15 mouse cellular contexts compared by ENCODE assay signal in the genomic region with DNA sequence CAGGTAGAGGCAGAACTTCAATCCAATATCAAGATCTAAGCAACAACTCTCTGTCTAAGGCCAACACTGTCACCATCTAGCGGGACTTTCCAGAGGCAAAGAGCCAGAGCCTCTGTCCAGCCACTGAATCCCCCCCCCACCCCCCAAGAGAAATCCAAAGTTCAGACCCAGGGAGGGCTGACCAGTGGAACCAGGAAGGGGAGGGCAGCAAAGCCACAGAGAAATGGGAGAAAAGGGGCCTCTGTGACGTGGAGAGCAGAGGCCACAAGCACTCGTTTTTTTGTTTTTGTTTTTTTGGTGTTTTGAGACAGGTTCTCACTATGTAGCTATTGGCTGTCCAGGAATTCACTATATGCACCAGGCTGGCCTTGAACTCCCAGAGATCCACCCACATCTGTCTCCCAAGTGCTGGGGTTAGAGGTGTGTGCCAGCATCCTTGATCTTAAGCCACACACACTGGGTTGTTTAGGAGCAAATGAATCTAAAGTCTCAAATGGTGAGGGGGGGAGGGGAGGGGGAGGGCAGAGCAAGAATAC. TPM values are rescaled to one million over a fixed set of nuclear protein-coding genes. Genes with fewer than 3 reads are reported as not detected.
DNase-seq lines count a peak whose midpoint lies in the region; ATAC-seq and TF ChIP-seq lines count a peak whose summit lies in the region.
"Had no signal": no experiment of that assay in that cellular context is flagged by ENCODE, and none has a peak within 500 bp of the region (broad histone marks: within the 10 kb centered on the region; RNA-seq: fewer than 3 reads in every experiment).

No protein-coding gene starts in this region.

- peak overlapping the region; percentile 99 for H3K27ac ChIP-seq in gastrocnemius, adult 2 months
- peak overlapping the region; percentile 91; the same call in 1 of the 2 replicates for H3K27ac ChIP-seq in kidney, embryonic 16.5 days (ENCODE audit: low read length)
- H3K27ac ChIP-seq in intestine, embryonic 16.5 days (ENCODE audit: low read length): peak overlapping the region; percentile 98
- peak overlapping the region; percentile 99 for H3K27ac ChIP-seq in liver, postnatal 0 days (ENCODE audit: low read depth)
- H3K27ac ChIP-seq: embryonic facial prominence, embryonic 12.5 days had no signal

- H3K36me3 ChIP-seq in kidney, embryonic 16.5 days (ENCODE audit: insufficient read depth, low read length): no peaks in the 10 kb centered on the region
- H3K36me3 ChIP-seq in intestine, embryonic 16.5 days (ENCODE audit: control insufficient read depth, insufficient read depth, low read length): peaks cover 2% of the 10 kb centered on the region; the same call in 1 of the 2 replicates
- peaks cover 6% of the 10 kb centered on the region; the same call in 1 of the 2 replicates for H3K36me3 ChIP-seq in liver, postnatal 0 days (replicated peaks; ENCODE audit: insufficient read depth, low read length)

- TF ChIP-seq CTCF in gastrocnemius, adult 2 months (IDR thresholded peaks at IDR 0.05): no peak
- TF ChIP-seq CTCF in liver, postnatal 0 days (IDR thresholded peaks at IDR 0.05; ENCODE audit: low read depth): no peak

- TF ChIP-seq EP300 in liver, postnatal 0 days (IDR thresholded peaks at IDR 0.05; ENCODE audit: low read depth): no peak

- WGBS in kidney, embryonic 16.5 days: 82% methylated on average over 3 of the region's 3 CpGs
- 72% methylated on average over 3 of the region's 3 CpGs for WGBS in intestine, embryonic 16.5 days
- 66% methylated on average over 3 of the region's 3 CpGs for WGBS in liver, postnatal 0 days (ENCODE audit: insufficient replicate concordance)

- H3K4me1 ChIP-seq in kidney, embryonic 16.5 days (ENCODE audit: insufficient read depth, low read length): peaks cover 26% of the 10 kb centered on the region
- peaks cover 27% of the 10 kb centered on the region for H3K4me1 ChIP-seq in intestine, embryonic 16.5 days (ENCODE audit: control insufficient read depth, insufficient read depth, low read length)
- peaks cover 31% of the 10 kb centered on the region for H3K4me1 ChIP-seq in liver, postnatal 0 days (ENCODE audit: insufficient read depth)

- no peaks in the 10 kb centered on the region for H3K9me3 ChIP-seq in kidney, embryonic 16.5 days (ENCODE audit: low read length)
- H3K9me3 ChIP-seq in intestine, embryonic 16.5 days (ENCODE audit: control insufficient read depth, low read length): no peaks in the 10 kb centered on the region
- no peaks in the 10 kb centered on the region for H3K9me3 ChIP-seq in liver, postnatal 0 days (ENCODE audit: low read length)
- H3K9me3 ChIP-seq: embryonic facial prominence, embryonic 12.5 days had no signal

- no peak overlapping the region for H3K4me3 ChIP-seq in gastrocnemius, adult 2 months
- no peak overlapping the region for H3K4me3 ChIP-seq in kidney, embryonic 16.5 days (ENCODE audit: low read length)
- H3K4me3 ChIP-seq in intestine, embryonic 16.5 days (ENCODE audit: low read length): no peak overlapping the region
- no peak overlapping the region for H3K4me3 ChIP-seq in liver, postnatal 0 days (ENCODE audit: low read depth, low read length)

- ATAC-seq in kidney, embryonic 16.5 days (ENCODE audit: low FRiP score, low TSS enrichment): no peak
- ATAC-seq in intestine, embryonic 16.5 days: no peak
- ATAC-seq in liver, postnatal 0 days: no peak
- ATAC-seq: forebrain, postnatal 0 days had no signal

- H3K27me3 ChIP-seq in kidney, embryonic 16.5 days (ENCODE audit: insufficient read depth, low read length): no peaks in the 10 kb centered on the region
- H3K27me3 ChIP-seq in intestine, embryonic 16.5 days (replicated peaks; ENCODE audit: control insufficient read depth, insufficient read depth, low read length): no peaks in the 10 kb centered on the region
- no peaks in the 10 kb centered on the region for H3K27me3 ChIP-seq in liver, postnatal 0 days (ENCODE audit: insufficient read depth, low read length)
- H3K27me3 ChIP-seq: embryonic facial prominence, embryonic 12.5 days had no signal

- no peak for DNase-seq in gastrocnemius, adult 2 months
- no peak for DNase-seq in gastrocnemius, postnatal 25 days
- no peak for DNase-seq in kidney, adult 11 months
- DNase-seq in liver, postnatal 0 days: peak; percentile 38
- DNase-seq in left cerebral cortex, adult 18-20 months (ENCODE audit: low spot score in 2 of 2): no peak
- no peak for DNase-seq in cerebellum, postnatal 25 days
- DNase-seq: adrenal gland, postnatal 36 days; forebrain, postnatal 0 days; lung, postnatal 10 days had no signal

- H3K4me2 ChIP-seq in kidney, embryonic 16.5 days (replicated peaks; ENCODE audit: low read depth, low read length): no peak overlapping the region
- 0 out of 2 replicates have a peak overlapping the region, but pooled peaks have one; percentile 50 for H3K4me2 ChIP-seq in intestine, embryonic 16.5 days (ENCODE audit: low read depth, low read length)
- H3K4me2 ChIP-seq in liver, postnatal 0 days (ENCODE audit: low read depth, low read length): peak overlapping the region; percentile 82

- intact Hi-C loops in gastrocnemius, adult 2 months (cut with DNase I): no loop called here

- peak overlapping the region; percentile 15; the same call in 1 of the 2 replicates for H3K9ac ChIP-seq in kidney, embryonic 16.5 days (replicated peaks; ENCODE audit: low read length)
- peak overlapping the region; percentile 60 for H3K9ac ChIP-seq in intestine, embryonic 16.5 days (ENCODE audit: low read depth, low read length)
- H3K9ac ChIP-seq in liver, postnatal 0 days (replicated peaks): 0 out of 2 replicates have a peak overlapping the region, but pooled peaks have one; percentile 3
- H3K9ac ChIP-seq: embryonic facial prominence, embryonic 12.5 days; forebrain, postnatal 0 days had no signal

RNA-seq across cellular contexts. Expression of gene Slc25a39, which starts 2.1 kb away (rescaled TPM):
- 10 to 100 TPM; 51.4 to 76.4 TPM for total RNA-seq in gastrocnemius, adult 2 months (2021)
- total RNA-seq in gastrocnemius, postnatal 25 days (2021): 10 to 100 TPM; 54.4 to 76.1 TPM
- 337 and 360 TPM in 2 replicates for polyA plus RNA-seq in kidney, embryonic 16.5 days (2015; fragmentation: Nextera tagmentation; extraction: Ambion mirVana)
- 366 and 376 TPM in 2 replicates for polyA plus RNA-seq in intestine, embryonic 16.5 days (2015; fragmentation: Nextera tagmentation; extraction: Ambion mirVana)
- 510 and 522 TPM in 2 replicates for polyA plus RNA-seq in liver, postnatal 0 days (2015; fragmentation: Nextera tagmentation; extraction: Ambion mirVana)
- 10 to 100 TPM; 60.6 to 73.2 TPM for total RNA-seq in left cerebral cortex, adult 18-20 months (2021)

RNA-seq across cellular contexts. Expression of gene Rundc3a, which starts 16.7 kb away (rescaled TPM):
- total RNA-seq in gastrocnemius, adult 2 months (2021): not detected
- under 1 TPM in 1 of 2 experiments, not detected in 1; 0.35 TPM for total RNA-seq in gastrocnemius, postnatal 25 days (2021)
- 3.3 and 3.9 TPM in 2 replicates for polyA plus RNA-seq in kidney, embryonic 16.5 days (2015; fragmentation: Nextera tagmentation; extraction: Ambion mirVana)
- 6.0 and 6.8 TPM in 2 replicates for polyA plus RNA-seq in intestine, embryonic 16.5 days (2015; fragmentation: Nextera tagmentation; extraction: Ambion mirVana)
- polyA plus RNA-seq in liver, postnatal 0 days (2015; fragmentation: Nextera tagmentation; extraction: Ambion mirVana): 1.8 and 2.4 TPM in 2 replicates
- total RNA-seq in left cerebral cortex, adult 18-20 months (2021): 100 to 1,000 TPM; 477 to 484 TPM
- total RNA-seq: granulocyte monocyte progenitor cell, adult 5-6 weeks; monocyte, adult 5-6 weeks had no signal

RNA-seq across cellular contexts. Expression of gene Grn, which starts 20.3 kb away (rescaled TPM):
- total RNA-seq in gastrocnemius, adult 2 months (2021): 10 to 100 TPM; 12.6 to 32.3 TPM
- 10 to 100 TPM; 28.7 to 35.2 TPM for total RNA-seq in gastrocnemius, postnatal 25 days (2021)
- 208 and 213 TPM in 2 replicates for polyA plus RNA-seq in kidney, embryonic 16.5 days (2015; fragmentation: Nextera tagmentation; extraction: Ambion mirVana)
- 221 and 245 TPM in 2 replicates for polyA plus RNA-seq in intestine, embryonic 16.5 days (2015; fragmentation: Nextera tagmentation; extraction: Ambion mirVana)
- 156 and 161 TPM in 2 replicates for polyA plus RNA-seq in liver, postnatal 0 days (2015; fragmentation: Nextera tagmentation; extraction: Ambion mirVana)
- 10 to 100 TPM; 55.8 to 58.9 TPM for total RNA-seq in left cerebral cortex, adult 18-20 months (2021)

RNA-seq across cellular contexts. Expression of gene Fam171a2, which starts 37.6 kb away (rescaled TPM):
- 1 to 10 TPM in 1 of 2 experiments, under 1 TPM in 1; 0.66 to 1.1 TPM for total RNA-seq in gastrocnemius, adult 2 months (2021)
- 1 to 10 TPM; 1.6 to 2.7 TPM for total RNA-seq in gastrocnemius, postnatal 25 days (2021)
- 5.3 and 5.8 TPM in 2 replicates for polyA plus RNA-seq in kidney, embryonic 16.5 days (2015; fragmentation: Nextera tagmentation; extraction: Ambion mirVana)
- polyA plus RNA-seq in intestine, embryonic 16.5 days (2015; fragmentation: Nextera tagmentation; extraction: Ambion mirVana): 0.86 and 1.8 TPM in 2 replicates
- 0.23 and 0.72 TPM in 2 replicates for polyA plus RNA-seq in liver, postnatal 0 days (2015; fragmentation: Nextera tagmentation; extraction: Ambion mirVana)
- 100 to 1,000 TPM; 113 to 133 TPM for total RNA-seq in left cerebral cortex, adult 18-20 months (2021)
- total RNA-seq: granulocyte monocyte progenitor cell, adult 5-6 weeks; monocyte, adult 5-6 weeks had no signal

RNA-seq across cellular contexts. Expression of gene Slc4a1, which starts 43.9 kb away (rescaled TPM):
- total RNA-seq in gastrocnemius, adult 2 months (2021): under 1 TPM in 1 of 2 experiments, not detected in 1; 0.06 TPM
- under 1 TPM; 0.08 to 0.56 TPM for total RNA-seq in gastrocnemius, postnatal 25 days (2021)
- 9.0 and 9.6 TPM in 2 replicates for polyA plus RNA-seq in kidney, embryonic 16.5 days (2015; fragmentation: Nextera tagmentation; extraction: Ambion mirVana)
- polyA plus RNA-seq in intestine, embryonic 16.5 days (2015; fragmentation: Nextera tagmentation; extraction: Ambion mirVana): 11.2 and 19.3 TPM in 2 replicates
- 311 and 329 TPM in 2 replicates for polyA plus RNA-seq in liver, postnatal 0 days (2015; fragmentation: Nextera tagmentation; extraction: Ambion mirVana)
- under 1 TPM; 0.09 to 0.19 TPM for total RNA-seq in left cerebral cortex, adult 18-20 months (2021)
- polyA plus RNA-seq: small intestine, adult 2 months had no signal

Comparison
In these comparisons a context has a peak if more than half of its experiments do, and no peak if none do; other contexts are left out.
1. H3K9ac ChIP-seq: peak in every context shown above with its lines; median percentile 60 in intestine, embryonic 16.5 days; 15 in kidney, embryonic 16.5 days; 3 in liver, postnatal 0 days.
2. RNA of gene Rundc3a, which starts 16.7 kb away (total RNA-seq): 477 to 484 TPM in left cerebral cortex, adult 18-20 months; not detected in gastrocnemius, adult 2 months and 0.35 TPM in gastrocnemius, postnatal 25 days; every median in the first group is over 100 times any median in the second.
3. Peak in every context shown above with its lines, with median percentiles within 50 percentile points of each other: H3K27ac ChIP-seq.